Mouse (Mus musculus): ENCODE measurements at regions not wholly inside any gene's neighbourhood (a gene's known extent, or its start where the extent isn't known, plus 50 kb on each side); places are given as distances from the start of the nearest gene placed in this dataset.

DNA sequence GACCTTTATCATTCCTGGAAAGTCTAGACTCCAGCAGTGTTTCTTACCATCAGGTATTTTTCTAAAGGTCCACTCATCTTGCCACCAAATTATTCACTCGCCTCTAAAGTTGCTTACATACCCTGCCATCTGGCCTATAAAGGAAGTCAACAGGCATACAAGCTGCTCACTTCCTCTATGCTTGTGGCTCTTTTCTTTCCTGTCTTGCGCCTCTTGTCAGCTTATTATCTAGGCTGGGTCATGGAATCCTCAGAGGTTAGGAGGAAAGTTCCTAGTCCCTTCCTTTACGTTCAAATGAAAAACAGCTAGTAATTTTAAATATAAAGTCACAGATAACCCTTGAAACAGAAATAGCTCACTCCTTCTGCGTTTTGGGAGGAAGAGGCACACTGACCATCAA lies 97.9 kb downstream of the Lipi start:
- no peak for DNase-seq

DNA sequence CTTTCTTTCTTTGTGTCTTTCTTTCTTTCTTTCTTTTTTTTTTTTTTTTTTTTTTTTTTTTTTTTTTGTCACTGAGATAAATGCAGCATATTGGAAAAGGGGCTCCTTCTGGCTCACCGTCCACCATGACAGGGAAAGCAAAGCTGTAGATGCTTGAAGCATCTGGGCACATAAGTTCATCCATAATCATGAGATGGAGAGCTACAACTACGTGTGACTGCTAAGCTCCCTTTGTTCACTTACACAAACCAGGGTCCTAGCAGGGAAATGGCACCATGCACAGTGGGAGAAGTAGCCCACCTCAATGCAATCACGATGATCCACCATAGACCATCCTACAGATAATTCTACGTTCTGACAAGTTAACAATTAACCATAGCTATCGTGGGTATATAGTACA lies 102.0 kb downstream of the Lipi start:
- DNase-seq = no peak

DNA sequence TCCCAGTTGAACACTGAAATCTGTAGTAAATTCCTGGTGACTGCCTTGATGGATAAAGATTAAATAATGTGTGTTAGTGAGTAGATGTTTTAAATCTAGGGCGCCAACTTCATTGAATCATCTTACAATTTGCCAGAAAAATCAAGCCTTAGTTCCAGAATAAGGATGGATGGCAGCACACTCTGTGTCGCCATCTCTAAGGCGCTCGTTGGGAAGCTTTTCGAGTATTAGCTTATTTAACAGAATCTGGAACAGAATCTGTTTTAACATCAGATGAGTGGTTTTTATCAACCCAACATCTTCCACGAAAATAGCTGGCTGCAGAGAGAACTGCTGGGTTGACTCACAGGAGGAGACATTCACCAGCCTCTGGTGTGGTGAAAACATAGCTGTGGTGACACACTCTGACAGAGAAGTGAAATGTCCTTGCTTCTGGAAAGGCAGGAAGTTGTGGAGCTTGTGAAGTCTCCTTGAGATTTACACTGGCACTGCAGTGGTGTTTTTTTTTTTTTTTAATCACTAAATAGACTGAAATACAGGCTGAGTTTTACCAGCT lies 120.4 kb downstream of the Lipi start:
- DNase-seq = no peak

DNA sequence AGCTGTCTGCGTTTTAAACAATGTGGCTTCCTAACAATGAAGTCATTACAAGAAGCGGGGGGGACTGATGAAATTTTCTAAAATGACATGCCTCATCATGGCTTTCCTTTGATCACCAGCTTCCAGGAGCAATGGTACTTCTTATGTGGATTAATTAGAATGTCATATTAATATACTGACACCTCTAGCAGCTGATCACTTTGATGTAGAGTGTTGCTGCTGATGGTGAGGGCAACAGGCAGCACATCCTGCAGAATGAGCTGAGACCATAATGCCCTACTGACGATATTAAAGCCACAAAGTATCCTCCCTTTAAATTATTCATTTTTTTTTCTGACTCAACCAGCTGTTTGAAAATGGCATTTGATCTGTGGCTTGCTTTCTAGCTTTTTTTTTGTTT lies 123.7 kb downstream of the Lipi start:
- no peak for DNase-seq

DNA sequence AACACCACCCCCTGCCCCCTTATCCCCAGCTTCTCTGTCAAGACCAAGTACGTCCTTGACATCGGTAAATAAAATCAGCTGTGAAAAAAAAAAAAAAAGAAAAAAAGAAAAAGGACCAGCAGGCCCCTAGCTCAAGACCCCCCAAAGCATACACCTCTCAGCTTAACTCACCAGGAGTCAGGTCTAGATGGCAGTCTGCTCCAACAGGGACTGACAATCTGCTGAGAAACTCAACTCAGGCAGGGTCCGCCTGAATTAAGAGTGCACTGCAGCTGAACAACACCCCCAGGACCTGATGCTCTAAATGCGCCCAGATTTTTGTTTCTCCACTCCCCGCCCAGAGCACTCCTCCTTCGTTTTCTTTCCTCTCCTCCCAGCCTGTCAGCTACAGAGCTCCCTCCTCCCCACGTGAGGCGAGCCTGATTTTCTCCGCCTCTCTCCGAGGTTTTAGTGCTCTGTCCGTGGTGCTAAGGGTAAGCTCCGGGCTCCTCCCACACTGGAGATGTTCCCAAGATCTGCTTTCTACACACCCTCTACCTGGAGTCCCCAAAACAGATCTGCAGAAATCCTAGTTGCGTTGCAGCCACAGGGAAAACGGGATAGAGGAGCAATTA lies 138.9 kb downstream of the Lipi start:
- peak; percentile 22 to 42 for DNase-seq

DNA sequence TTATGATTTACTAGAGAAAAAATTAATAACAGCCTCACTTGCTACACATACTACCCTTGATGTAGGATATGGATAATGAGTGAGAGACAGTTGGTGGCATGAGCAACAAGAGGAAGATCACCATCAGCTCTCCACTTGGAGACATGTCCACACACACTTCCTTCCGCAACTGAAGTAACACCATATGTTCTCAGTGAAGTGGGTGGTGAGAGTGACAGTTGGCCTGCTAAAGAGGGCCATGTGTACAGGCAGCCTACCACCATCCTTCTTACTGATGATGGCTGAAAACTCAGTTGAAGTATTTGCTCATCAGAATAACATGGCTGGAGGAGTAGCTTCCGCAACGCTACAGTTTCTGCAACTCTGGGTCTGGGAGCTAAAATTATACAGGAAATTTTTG lies 146.6 kb downstream of the Lipi start:
- DNase-seq = no peak

DNA sequence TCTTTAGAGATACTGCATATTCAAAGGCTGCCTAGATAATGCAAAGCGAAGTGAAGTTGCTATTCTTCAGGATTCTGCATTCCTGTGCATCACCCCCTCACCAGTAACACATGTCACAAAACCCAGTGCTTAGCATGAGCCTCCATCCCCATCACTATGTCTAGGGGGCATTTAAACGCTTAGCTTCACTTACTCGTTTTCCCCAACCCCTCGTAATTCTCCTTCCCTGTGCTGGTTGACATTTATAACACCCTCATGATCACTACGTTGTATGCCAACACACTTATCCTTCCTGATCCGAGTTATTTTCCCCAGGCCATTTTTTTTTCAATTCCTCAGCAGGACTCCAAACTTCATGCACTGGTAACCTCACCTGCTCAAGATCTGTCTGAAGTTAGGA lies 152.6 kb downstream of the Lipi start:
- no peak for DNase-seq

DNA sequence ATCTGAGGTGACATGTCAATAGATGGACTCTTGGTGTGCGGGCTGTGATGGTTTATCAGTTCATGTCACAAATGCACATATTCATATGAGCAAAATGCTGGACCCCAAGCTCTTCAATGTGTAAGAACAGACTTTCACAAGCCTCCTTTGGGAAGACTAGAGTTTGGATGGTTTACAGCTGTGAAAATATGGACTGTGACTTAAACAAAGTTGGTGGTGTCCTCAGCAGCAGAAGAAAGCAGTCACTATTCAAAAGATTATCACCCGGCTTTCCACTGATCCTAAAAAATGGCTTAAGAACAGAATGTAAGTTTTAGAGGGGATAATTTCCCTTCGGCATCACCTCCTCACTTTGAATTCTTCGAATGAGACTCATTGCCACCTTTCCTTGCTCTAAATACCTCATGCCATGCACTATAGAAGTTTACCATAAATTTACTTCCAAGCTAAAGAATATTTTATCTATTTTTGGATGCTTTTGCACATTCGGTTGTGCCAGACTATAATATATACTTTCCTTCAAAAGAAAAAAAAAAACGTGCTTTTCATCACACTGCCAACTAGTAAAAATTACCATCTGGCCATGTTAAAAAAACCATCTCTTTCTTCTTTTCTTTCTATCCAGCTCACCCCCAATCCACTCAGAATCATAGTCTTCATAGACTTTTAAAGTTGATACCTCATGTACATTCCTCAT lies 201.2 kb downstream of the Lipi start:
- no peak for DNase-seq

DNA sequence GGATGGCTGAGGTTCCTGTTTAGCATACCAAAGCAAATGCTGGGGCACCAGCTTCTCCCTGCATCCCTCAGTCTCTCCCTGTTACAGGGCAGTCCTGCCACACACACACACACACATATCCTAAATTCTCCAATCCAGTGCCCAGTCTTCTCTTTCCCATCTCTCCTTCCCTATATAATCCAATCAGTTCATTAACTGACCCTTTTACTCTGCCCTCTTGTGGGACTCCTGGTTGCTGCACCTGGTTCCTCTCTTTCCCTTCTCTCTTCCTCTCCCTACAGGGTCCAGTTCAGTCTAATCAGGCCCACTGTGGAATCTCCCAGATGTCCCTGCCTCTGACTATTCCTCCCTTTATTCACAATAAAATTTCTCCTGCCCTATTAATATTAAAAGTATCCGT lies 204.7 kb downstream of the Lipi start:
- DNase-seq = no peak

DNA sequence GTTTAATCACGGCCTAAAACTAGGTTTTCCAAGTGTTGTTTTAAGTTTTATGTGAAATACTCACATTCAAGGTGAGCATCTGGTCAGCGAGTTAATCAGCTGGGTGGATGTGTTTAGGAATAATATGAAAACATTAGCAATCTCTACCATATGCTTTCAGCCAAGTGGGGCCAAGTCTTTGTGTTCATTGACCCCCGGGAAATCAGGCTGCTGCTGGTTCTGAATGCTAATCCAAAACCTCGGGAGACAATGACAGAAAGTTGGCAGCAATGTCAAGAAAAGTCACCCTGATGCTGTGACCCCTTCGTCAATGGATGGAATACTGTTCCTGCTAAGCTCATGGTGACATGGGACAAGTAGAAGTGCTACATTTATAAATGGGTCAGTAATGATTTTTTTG lies 216.2 kb downstream of the Lipi start:
- no peak for DNase-seq

DNA sequence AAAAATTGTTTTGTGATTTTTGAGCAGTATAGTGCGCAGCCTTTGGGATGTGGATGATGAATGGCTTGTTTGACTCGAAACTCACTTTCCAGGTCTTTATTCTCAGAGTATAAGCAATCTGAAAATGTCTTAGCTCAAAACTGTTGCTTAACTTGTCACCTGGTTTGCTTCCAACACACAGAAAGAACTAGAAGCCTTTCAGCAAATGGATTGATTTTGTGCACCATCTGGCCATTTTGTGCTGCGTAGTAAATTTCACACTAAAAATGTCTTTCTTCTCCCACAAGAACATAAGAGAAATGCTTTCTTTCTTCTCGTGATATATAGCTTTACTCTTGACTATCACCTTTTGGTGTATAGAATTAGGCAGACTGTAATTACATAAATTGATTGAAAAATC lies 219.1 kb downstream of the Lipi start:
- no peak for DNase-seq

DNA sequence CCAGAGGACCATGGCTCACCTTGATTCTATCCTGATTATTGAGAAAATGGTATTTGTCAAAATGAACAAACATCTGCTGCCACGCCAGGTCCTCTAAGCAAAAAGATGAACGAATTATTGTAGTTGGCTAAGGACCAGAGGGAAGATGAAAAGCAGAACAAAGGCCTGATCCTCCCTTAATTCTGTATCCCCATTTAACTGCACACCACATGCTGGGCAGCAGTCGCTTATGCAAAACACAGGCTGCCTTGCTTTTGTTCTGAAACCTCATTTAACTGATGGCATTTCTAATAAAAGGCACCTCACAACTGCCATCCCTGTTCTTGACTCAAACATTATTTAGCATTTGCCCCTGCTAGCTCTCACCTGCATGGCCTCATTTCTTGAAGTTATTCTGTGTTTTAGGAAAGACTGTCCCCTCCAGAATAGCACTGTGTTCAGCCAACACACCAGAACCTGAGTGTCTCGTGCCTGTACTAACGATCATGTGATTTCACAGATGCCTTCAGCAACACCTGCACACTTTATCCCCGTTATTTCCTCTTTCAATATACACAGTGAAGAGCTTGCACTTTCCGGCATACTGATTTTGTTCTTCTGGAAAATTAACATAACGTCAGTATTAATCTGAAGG lies 220.4 kb downstream of the Lipi start:
- no peak for DNase-seq

DNA sequence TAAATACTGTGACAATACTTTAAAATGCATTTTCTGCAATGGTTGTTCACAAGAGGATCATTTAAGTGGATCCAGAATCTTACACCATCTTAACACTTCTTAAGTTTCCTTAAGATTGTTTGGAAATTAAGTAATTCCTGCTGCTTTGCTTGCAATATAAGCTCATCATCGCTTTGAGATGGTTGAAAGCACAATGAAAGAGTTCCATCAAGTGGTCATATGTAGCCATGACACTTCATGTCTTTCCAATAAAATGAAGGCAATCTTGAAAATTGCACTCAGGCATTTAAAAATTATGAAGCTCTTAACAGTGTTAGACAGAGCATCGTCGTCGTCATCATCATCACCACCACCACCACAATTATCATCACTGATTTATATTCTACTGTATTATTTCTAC lies 223.8 kb downstream of the Lipi start:
- no peak for DNase-seq

DNA sequence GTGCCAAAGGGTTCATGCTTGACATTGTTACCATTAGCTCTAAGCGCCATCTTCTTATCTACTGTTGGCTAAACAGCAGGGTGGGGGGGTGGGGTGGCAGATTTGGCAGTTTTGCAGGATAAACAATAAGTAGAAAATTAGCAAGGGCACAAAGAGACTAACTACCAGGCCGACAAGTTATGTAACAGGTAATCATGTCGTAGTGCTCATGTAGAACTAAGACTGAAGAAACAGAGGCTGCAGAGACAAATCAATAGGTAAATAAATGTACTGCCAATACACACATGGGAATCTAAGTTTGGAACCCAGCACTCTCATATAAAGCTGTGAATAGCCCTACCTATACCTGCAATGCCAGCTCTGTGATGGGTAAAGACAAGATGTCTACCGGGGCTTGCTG lies 225.1 kb downstream of the Lipi start:
- no peak for DNase-seq

DNA sequence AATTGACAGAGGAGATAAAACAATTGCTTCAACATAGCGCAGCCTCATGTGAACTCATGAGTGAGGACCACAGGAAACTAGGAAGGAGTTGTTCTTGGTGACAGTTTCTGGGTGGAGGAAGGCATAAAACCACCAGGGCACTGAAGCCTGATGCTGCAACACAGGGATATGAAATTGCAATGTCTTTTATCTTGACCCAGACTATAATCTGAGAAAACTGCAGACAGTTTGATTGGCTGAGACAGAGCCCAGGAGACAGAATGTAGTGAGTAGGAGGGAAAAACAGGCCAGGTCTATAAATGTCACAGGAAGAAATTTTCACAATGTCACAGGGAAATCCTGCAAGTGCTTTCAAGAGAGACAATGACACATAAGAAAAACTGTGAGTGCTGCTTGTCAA lies 232.5 kb downstream of the Lipi start:
- DNase-seq = no peak

DNA sequence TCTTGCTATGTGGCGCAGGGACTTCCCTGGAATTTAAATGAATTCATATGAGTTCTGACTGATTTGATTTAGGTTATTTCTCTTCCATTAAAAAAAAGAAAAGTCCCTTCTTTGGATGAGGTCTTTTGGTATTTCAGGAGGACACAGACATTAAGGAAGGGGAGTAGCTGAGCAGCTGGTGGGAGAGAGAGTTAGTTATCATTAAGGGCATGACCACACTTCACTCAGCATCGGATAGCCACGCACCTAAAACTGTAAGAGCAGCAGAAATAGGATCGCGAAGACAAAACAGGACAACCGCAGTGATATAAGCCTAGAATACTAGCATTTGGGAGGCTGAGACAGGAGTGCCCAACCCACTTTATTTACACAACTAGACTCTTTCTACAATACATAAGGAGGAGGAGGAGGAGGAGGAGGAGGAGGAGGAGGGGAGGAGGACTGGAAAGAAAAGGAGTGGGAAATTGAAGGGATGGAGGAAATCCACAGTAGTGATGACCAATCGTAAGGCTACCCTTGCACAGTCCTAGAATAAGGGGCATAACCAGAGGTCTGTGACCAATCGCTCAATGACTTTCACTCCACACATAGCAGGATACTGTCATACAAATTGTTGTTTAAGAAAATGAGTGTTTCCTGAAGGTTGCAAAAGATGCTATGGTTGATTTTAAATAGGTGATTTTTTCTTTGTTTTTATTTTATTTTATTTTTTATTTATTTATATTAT lies 241.5 kb downstream of the Lipi start:
- DNase-seq = no peak

DNA sequence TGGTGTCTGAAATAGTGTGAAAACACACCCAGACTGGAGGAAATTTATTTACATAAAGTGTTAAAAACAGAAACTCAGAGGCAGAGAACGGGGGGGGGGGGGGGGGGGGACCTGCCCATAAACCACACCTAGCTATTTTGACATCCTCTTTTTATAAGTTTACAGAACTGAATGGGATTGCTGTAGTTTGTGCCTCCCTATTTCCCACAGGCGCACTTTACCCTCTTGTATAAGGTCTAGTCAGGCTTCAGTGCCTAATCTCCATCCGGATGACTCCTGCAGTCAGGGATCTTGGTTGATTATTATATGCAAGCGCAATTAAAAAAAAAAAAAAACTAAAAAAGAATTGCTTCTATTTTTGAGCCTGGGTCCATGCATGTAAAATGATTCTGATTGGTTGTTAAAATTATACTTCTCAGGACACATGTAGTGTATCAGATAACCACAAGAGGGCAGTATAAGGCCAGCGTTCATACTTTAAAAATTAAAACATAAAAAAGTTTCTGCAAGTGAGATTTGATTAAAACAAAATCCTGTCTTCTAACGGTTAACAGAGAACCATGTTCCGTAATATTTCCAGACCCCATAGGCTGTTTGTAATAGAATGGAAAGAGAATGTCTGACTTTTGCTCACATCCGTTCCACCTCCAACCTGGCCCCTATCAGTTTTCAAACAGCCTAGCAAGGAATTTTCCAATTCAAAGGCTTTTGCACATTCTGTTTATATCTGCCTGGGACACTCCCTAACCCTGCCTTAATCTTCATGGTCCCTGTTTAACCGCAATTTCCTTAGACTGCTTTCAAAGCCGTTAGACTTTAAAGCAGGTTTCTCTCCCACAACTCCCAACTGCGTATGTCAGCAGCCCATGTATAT lies 242.6 kb downstream of the Lipi start:
- DNase-seq = peak in 1 of 2 experiments; percentile 2

DNA sequence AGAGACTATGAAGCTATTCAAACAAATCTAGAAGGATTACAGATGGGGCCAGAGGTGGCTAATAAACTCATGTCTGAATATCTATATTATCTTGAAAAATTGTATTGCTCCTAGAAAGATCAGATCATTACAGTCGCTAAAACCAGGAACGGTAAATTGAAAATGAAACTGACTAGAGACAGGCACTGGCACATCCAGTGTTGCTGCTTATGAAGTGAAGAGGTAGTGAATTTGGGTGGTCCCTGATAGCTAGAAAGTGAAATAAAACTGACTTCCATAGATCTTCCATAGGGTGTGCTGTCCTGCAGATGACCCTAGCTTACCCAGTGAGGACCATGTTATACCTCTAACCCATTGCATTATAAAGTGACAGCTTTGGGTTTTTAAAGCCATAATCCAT lies 251.6 kb downstream of the Lipi start:
- DNase-seq = no peak

DNA sequence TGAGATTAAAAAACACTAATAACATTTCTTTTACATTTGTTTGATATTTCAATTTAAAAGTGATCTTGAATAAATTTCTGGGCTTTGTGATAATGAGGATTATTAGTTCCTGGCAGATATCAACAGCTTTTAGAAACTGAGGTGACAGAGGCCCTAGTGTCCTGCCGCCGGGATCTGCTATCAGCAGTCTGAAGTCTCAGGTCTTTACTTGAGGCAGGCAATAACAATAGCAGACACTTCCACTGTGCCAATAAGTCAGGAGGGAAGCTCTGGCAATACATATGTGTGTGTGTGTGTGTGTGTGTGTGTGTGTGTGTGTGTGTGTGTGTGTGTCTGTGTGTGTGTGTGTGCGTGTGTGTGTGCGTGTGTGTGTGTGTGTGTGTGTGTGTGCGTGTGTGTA lies 252.1 kb downstream of the Lipi start:
- DNase-seq = no peak

DNA sequence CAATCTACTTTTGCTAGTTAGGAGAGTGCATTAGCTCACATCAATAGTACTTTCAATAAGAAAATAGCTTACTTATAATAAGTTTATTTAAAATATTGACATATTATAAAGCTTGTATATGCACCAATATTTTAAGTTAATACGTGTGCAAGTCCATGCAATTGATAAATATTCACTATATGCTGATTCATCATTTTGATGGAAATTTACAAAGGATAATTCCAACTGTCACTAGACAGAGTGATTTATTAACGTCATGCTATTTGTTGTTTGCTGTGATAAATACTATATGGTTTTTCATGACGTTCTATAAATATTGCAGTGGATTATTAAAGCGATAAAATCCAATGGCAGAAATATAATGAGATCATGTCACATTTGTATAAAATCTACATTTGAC lies 253.0 kb downstream of the Lipi start:
- no peak for DNase-seq

DNA sequence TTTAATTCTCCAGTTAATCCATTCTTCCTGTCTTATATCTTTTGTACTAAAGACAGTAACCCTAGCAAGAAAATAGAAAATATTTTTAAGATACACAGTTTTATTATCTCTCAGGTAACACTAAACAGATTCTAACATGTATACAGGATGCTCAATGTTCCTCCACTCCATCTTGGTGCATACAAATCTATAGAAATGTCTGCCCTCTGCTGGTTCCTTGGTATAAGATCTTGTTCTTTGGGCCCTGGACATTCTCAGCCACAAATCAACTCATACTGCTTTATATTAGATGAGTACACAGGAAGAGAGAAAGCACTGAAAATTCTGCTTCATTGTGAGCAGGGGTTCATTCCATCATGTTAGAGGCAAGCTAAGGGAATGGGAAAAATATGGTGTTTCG lies 260.6 kb downstream of the Lipi start:
- DNase-seq = no peak

DNA sequence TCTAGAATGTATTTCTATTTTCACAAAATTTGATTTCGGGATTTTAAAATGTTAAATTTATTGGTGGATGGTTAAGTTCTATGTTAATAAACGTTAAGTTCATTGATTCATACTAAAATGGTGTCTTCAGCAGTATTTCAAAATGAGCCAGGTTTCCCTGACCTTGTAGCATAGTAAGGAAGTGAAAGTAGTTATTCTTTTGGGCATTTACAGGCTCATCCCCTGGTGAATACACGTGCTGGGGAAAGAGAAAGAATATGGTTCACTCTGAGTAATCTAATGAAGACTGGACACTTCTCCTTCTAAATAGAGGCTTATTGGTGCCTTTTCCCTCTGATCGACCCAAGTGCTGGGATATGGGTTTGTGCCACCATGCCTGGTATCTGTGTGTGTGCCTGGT lies 281.1 kb downstream of the Lipi start:
- DNase-seq = no peak

DNA sequence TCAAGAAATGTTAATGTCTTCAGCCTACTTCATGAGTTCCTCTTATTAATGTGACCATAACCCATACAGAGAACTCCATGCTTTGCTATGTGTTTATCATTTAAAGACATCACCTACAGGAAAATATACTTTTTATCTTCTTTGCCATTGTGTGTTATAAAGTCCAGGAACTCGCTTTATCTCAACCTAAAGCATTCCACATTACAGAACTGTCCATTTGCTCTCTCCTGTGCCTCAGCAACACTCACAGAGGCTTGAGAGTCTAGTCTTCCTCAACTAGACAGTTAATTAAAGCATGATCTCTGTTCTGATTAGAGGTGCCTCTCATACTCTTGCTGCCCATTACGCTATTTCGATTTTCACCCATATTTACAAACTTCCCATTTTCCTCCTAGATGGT lies 288.4 kb downstream of the Lipi start:
- DNase-seq = no peak
